Mouse (Mus musculus): ENCODE measurements around the gene Pih1d3. TPM values are rescaled to one million over a fixed set of nuclear protein-coding genes. Genes with fewer than 3 reads are reported as not detected.

Gene Pih1d3
- polyA plus RNA-seq (2014; fragmentation: Nextera tagmentation; extraction: Ambion mirVana), result not detected in 2 replicates

GRCm38 (mm10) chr1:31222564-31222963 is at the start of gene Pih1d3, which contains the start of gene 4931428L18Rik:
Pih1d3 (plus strand) TSS chr1:31222838.
4931428L18Rik (minus strand) TSS chr1:31222684.
- Histone ChIP-seq H3K36me3 (ENCODE audit: control insufficient read depth, insufficient read depth, low read length) (no peaks in the 10 kb centered on the region), H3K27me3 (ENCODE audit: control insufficient read depth, insufficient read depth, low read length) (no peaks in the 10 kb centered on the region), H3K4me3 (ENCODE audit: low read depth, low read length) (no peak within 1 kb of the TSS), H3K9ac (replicated peaks; ENCODE audit: low read depth, low read length) (no peak within 1 kb of the TSS), H3K27ac (ENCODE audit: low read depth, low read length) (no peak within 1 kb of the TSS), H3K4me2 (ENCODE audit: low read depth, low read length) (no peak within 1 kb of the TSS), H3K9me3 (ENCODE audit: control insufficient read depth, low read length) (no peaks in the 10 kb centered on the region), H3K4me1 (ENCODE audit: control insufficient read depth, insufficient read depth, low read length) (no peaks in the 10 kb centered on the region)
- WGBS, result 84% methylated on average over 7 of the region's 7 CpGs
- ATAC-seq (ENCODE audit: low read depth), result no peak

DNA sequence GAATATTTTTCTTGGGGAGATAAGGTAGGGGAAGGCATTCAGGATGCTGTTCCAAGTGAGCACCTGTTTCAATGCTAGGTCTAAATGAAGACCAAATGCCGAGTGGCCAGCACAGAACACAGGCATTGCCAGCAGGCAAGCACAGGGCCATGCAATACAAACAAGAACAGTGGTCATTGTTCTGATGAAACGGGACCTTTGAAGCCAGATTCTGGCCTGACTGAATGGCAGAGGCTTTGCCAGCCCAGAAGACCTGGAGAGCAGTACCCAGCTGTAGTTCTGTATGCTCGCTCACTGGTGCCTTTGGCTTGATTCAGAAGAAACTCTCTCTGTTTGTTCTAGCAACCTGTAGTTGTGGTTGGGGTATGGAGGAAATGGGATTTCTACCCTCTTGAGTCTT is 47.2 kb upstream of the Pih1d3 start:
- 75% methylated on average over 3 of the region's 3 CpGs for WGBS
- H3K27me3 ChIP-seq (ENCODE audit: control insufficient read depth, insufficient read depth, low read length), result no peaks in the 10 kb centered on the region
- H3K27ac ChIP-seq (ENCODE audit: low read depth, low read length), result no peak overlapping the region
- H3K4me2 ChIP-seq (ENCODE audit: low read depth, low read length), result no peak overlapping the region
- H3K9me3 ChIP-seq (ENCODE audit: control insufficient read depth, low read length), result no peaks in the 10 kb centered on the region
- H3K36me3 ChIP-seq (ENCODE audit: control insufficient read depth, insufficient read depth, low read length), result no peaks in the 10 kb centered on the region
- H3K9ac ChIP-seq (replicated peaks; ENCODE audit: low read depth, low read length), result no peak overlapping the region
- H3K4me1 ChIP-seq (ENCODE audit: control insufficient read depth, insufficient read depth, low read length), result no peaks in the 10 kb centered on the region
- no peak for ATAC-seq (ENCODE audit: low read depth)
- H3K4me3 ChIP-seq (ENCODE audit: low read depth, low read length), result no peak overlapping the region

- H3K4me2 ChIP-seq (ENCODE audit: low read depth, low read length), result no peak within 1 kb of the TSS
- H3K4me3 ChIP-seq (ENCODE audit: low read depth, low read length), result no peak within 1 kb of the TSS
- no peak within 1 kb of the TSS for H3K27ac ChIP-seq (ENCODE audit: low read depth, low read length)
- no peaks in the 10 kb centered on the region for H3K4me1 ChIP-seq (ENCODE audit: control insufficient read depth, insufficient read depth, low read length)
- H3K36me3 ChIP-seq (ENCODE audit: control insufficient read depth, insufficient read depth, low read length), result no peaks in the 10 kb centered on the region
- no peaks in the 10 kb centered on the region for H3K9me3 ChIP-seq (ENCODE audit: control insufficient read depth, low read length)
- H3K27me3 ChIP-seq (ENCODE audit: control insufficient read depth, insufficient read depth, low read length), result no peaks in the 10 kb centered on the region
- 71% methylated on average over 5 of the region's 5 CpGs for WGBS
- H3K9ac ChIP-seq (replicated peaks; ENCODE audit: low read depth, low read length), result no peak within 1 kb of the TSS
- ATAC-seq (ENCODE audit: low read depth), result no peak
Observed at GRCm38 (mm10) chr1:31176101-31176500, 46.5 kb upstream of the Pih1d3 start, which contains the start of gene Lgsn. Lgsn (plus strand) TSS chr1:31176401.

GRCm38 (mm10) chr1:31178264-31178663 is 44.4 kb upstream of the Pih1d3 start:
- Histone ChIP-seq H3K27me3 (ENCODE audit: control insufficient read depth, insufficient read depth, low read length) (no peaks in the 10 kb centered on the region), H3K36me3 (ENCODE audit: control insufficient read depth, insufficient read depth, low read length) (no peaks in the 10 kb centered on the region), H3K4me3 (ENCODE audit: low read depth, low read length) (no peak overlapping the region), H3K4me2 (ENCODE audit: low read depth, low read length) (no peak overlapping the region), H3K9me3 (ENCODE audit: control insufficient read depth, low read length) (no peaks in the 10 kb centered on the region), H3K27ac (ENCODE audit: low read depth, low read length) (no peak overlapping the region), H3K9ac (replicated peaks; ENCODE audit: low read depth, low read length) (no peak overlapping the region), H3K4me1 (ENCODE audit: control insufficient read depth, insufficient read depth, low read length) (no peaks in the 10 kb centered on the region)
- WGBS, result 50% methylated on average over 1 of the region's 1 CpGs
- ATAC-seq (ENCODE audit: low read depth), result 0 out of 2 replicates have a peak, but pooled peaks have one; percentile 49

DNA sequence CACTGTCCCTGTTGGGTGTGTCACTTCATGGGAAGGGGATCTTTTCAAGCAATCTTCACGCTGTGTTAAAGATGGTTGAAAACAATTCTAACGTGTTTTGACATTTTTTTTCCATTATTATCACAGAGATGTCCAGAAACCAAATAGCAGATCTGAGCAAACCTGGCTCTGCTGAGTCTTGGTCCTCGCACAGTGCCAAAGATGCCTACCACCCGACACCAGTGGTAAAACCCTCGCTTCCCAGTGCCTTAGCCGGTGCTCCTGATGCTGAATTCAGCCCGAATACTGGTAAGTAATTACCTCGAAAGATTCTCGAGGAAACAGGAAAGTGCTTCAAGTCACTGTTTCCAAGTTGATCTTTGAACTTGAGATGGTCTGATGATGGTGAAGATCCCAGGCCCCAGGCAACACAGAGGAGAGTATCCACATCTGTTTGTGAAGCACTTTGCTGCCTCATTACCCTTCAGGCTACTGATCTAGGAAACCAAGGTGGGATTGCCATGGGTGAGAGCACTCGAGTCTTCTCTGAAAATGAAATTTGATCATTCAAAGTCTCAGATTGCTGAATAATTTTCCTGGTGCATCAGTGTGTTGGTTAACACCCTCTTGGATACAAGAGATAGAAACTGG is 32.3 kb upstream of the Pih1d3 start:
- Histone ChIP-seq H3K9me3 (ENCODE audit: control insufficient read depth, low read length) (no peaks in the 10 kb centered on the region), H3K27me3 (ENCODE audit: control insufficient read depth, insufficient read depth, low read length) (no peaks in the 10 kb centered on the region), H3K4me1 (ENCODE audit: control insufficient read depth, insufficient read depth, low read length) (no peaks in the 10 kb centered on the region), H3K4me3 (ENCODE audit: low read depth, low read length) (no peak overlapping the region), H3K9ac (replicated peaks; ENCODE audit: low read depth, low read length) (no peak overlapping the region), H3K27ac (ENCODE audit: low read depth, low read length) (no peak overlapping the region), H3K36me3 (ENCODE audit: control insufficient read depth, insufficient read depth, low read length) (no peaks in the 10 kb centered on the region), H3K4me2 (ENCODE audit: low read depth, low read length) (no peak overlapping the region)
- 81% methylated on average over 10 of the region's 10 CpGs for WGBS
- ATAC-seq (ENCODE audit: low read depth), result no peak

DNA sequence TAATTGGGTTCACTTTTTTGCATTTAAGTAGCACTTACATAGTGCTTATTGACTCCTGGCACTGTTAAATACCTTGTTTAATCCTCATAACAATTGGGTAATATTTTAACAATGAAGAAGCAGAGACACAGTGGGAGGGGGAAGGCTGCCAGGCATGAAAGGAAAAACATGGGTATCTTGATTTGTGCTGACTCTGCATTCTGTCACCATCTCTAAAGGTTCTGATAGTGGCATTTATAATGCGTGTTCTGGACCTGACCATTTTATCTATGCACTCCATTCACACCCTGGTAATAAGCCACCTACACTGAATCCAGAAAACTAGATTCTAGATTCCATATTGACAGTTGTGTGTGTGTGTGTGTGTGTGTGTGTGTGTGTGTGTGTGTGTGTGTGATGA is 27.0 kb upstream of the Pih1d3 start:
- Histone ChIP-seq H3K27ac (ENCODE audit: low read depth, low read length) (no peak overlapping the region), H3K4me1 (ENCODE audit: control insufficient read depth, insufficient read depth, low read length) (no peaks in the 10 kb centered on the region), H3K4me3 (ENCODE audit: low read depth, low read length) (no peak overlapping the region), H3K4me2 (ENCODE audit: low read depth, low read length) (no peak overlapping the region), H3K9ac (replicated peaks; ENCODE audit: low read depth, low read length) (no peak overlapping the region), H3K9me3 (ENCODE audit: control insufficient read depth, low read length) (no peaks in the 10 kb centered on the region), H3K36me3 (ENCODE audit: control insufficient read depth, insufficient read depth, low read length) (no peaks in the 10 kb centered on the region), H3K27me3 (ENCODE audit: control insufficient read depth, insufficient read depth, low read length) (no peaks in the 10 kb centered on the region)
- ATAC-seq (ENCODE audit: low read depth), result no peak
- WGBS, result 73% methylated on average over 1 of the region's 1 CpGs

- 46% methylated on average over 3 of the region's 3 CpGs for WGBS
- Histone ChIP-seq H3K9me3 (ENCODE audit: control insufficient read depth, low read length) (no peaks in the 10 kb centered on the region), H3K4me3 (ENCODE audit: low read depth, low read length) (no peak overlapping the region), H3K27ac (ENCODE audit: low read depth, low read length) (no peak overlapping the region), H3K4me2 (ENCODE audit: low read depth, low read length) (no peak overlapping the region), H3K4me1 (ENCODE audit: control insufficient read depth, insufficient read depth, low read length) (no peaks in the 10 kb centered on the region), H3K36me3 (ENCODE audit: control insufficient read depth, insufficient read depth, low read length) (no peaks in the 10 kb centered on the region), H3K9ac (replicated peaks; ENCODE audit: low read depth, low read length) (no peak overlapping the region), H3K27me3 (ENCODE audit: control insufficient read depth, insufficient read depth, low read length) (no peaks in the 10 kb centered on the region)
- peak; percentile 84 for ATAC-seq (ENCODE audit: low read depth)
Observed at GRCm38 (mm10) chr1:31196959-31197358, 25.7 kb upstream of the Pih1d3 start.

DNA sequence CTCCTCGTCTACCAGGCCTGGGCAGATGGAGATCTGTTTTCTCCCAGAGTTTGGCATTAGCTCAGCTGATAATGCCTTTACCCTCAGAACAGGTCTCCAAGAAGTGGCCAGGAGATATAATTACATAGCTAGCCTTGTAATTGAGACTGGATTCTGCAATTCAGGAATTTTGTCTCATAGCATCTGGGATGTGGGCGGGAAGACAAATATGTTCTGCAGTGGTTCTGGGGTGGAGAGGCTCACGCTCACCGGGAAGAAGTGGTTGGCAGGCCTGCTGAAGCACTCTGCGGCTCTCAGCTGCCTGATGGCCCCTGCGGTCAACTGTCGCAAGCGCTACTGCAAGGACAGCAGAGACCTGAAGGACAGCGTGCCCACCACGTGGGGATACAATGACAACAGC is 18.9 kb upstream of the Pih1d3 start:
- 92% methylated on average over 10 of the region's 10 CpGs for WGBS
- no peaks in the 10 kb centered on the region for H3K4me1 ChIP-seq (ENCODE audit: control insufficient read depth, insufficient read depth, low read length)

GRCm38 (mm10) chr1:31205346-31205745 is 17.3 kb upstream of the Pih1d3 start:
- Histone ChIP-seq H3K9me3 (ENCODE audit: control insufficient read depth, low read length) (no peaks in the 10 kb centered on the region), H3K27me3 (ENCODE audit: control insufficient read depth, insufficient read depth, low read length) (no peaks in the 10 kb centered on the region), H3K27ac (ENCODE audit: low read depth, low read length) (no peak overlapping the region), H3K36me3 (ENCODE audit: control insufficient read depth, insufficient read depth, low read length) (no peaks in the 10 kb centered on the region), H3K9ac (replicated peaks; ENCODE audit: low read depth, low read length) (no peak overlapping the region), H3K4me2 (ENCODE audit: low read depth, low read length) (no peak overlapping the region), H3K4me1 (ENCODE audit: control insufficient read depth, insufficient read depth, low read length) (no peaks in the 10 kb centered on the region), H3K4me3 (ENCODE audit: low read depth, low read length) (no peak overlapping the region)
- no peak for ATAC-seq (ENCODE audit: low read depth)
- 47% methylated on average over 7 of the region's 7 CpGs for WGBS

More for the DNA sequence above, 18.9 kb upstream of the Pih1d3 start:
- Histone ChIP-seq H3K4me2 (ENCODE audit: low read depth, low read length) (no peak overlapping the region), H3K27ac (ENCODE audit: low read depth, low read length) (no peak overlapping the region), H3K27me3 (ENCODE audit: control insufficient read depth, insufficient read depth, low read length) (no peaks in the 10 kb centered on the region), H3K36me3 (ENCODE audit: control insufficient read depth, insufficient read depth, low read length) (no peaks in the 10 kb centered on the region), H3K9ac (replicated peaks; ENCODE audit: low read depth, low read length) (no peak overlapping the region), H3K9me3 (ENCODE audit: control insufficient read depth, low read length) (no peaks in the 10 kb centered on the region), H3K4me3 (ENCODE audit: low read depth, low read length) (no peak overlapping the region)
- ATAC-seq (ENCODE audit: low read depth), result no peak

Measured in neural tube, embryonic 14.5 days (tissue).